Mouse (Mus musculus) stomach, embryonic 14.5 days (tissue): ENCODE results near the gene Csnk2a2. TPM values are rescaled to one million over a fixed set of nuclear protein-coding genes. Genes with fewer than 3 reads are reported as not detected.
A peak's percentile ranks its signal among the peaks of the same experiment; 100 is the strongest.

Source experiments
- ATAC-seq: fragments of 200-750 bp; cut with Nextera tagmentation; 2 replicates; pipeline ENCODE4 v1.8.0; 2017; ENCODE audit warnings: low read depth, moderate TSS enrichment; ENCODE audit not compliant: insufficient number of reproducible peaks, insufficient read depth, low FRiP score
- H3K27ac ChIP-seq: fragments of 300-500 bp; sonication (generic); 2 replicates; pipeline ENCODE4 v1.5.1; 2014; ENCODE audit warnings: mild to moderate bottlenecking, low read length, moderate library complexity, mixed read lengths
- H3K27me3 ChIP-seq: fragments of 300-500 bp; sonication (generic); 2 replicates; pipeline ENCODE4 v1.6.1; 2014; ENCODE audit warnings: low read length, control low read depth, mixed read lengths; ENCODE audit not compliant: control insufficient read depth, insufficient read depth
- H3K36me3 ChIP-seq: fragments of 300-500 bp; sonication (generic); 2 replicates; pipeline ENCODE4 v1.6.1; 2014; ENCODE audit warnings: mild to moderate bottlenecking, control low read depth, low read length, moderate library complexity, mixed read lengths; ENCODE audit not compliant: control insufficient read depth, insufficient read depth
- H3K4me1 ChIP-seq: fragments of 300-500 bp; sonication (generic); 2 replicates; pipeline ENCODE4 v1.6.1; 2014; ENCODE audit warnings: low read length, control low read depth, mixed read lengths; ENCODE audit not compliant: control insufficient read depth, insufficient read depth
- H3K4me2 ChIP-seq: fragments of 300-500 bp; sonication (generic); replicated peaks from 2 replicates; pipeline ENCODE4 v1.6.1; 2014; ENCODE audit warnings: low read depth, low read length, control low read depth
- H3K4me3 ChIP-seq: fragments of 300-500 bp; sonication (generic); 2 replicates; pipeline ENCODE4 v1.5.1; 2014; ENCODE audit warnings: low read depth, low read length, control low read depth
- H3K9ac ChIP-seq: fragments of 300-500 bp; sonication (generic); replicated peaks from 2 replicates; pipeline ENCODE4 v1.6.1; 2014; ENCODE audit warnings: low read depth, mild to moderate bottlenecking, control low read depth, low read length, moderate library complexity, mixed read lengths
- H3K9me3 ChIP-seq: fragments of 300-500 bp; sonication (generic); 2 replicates; pipeline ENCODE4 v1.6.1; 2016; ENCODE audit warnings: low read depth, low read length, control low read depth; ENCODE audit not compliant: control insufficient read depth
- WGBS: fragments of 180-500 bp; shearing (Covaris S2); extraction: QIAGEN DNeasy Blood & Tissue Kit; methylation state at CpG from one replicate; pipeline ENCODE4 v1.1.7; 2014; 5-methylcytosine and 5-hydroxymethylcytosine counted together
- polyA plus RNA-seq: library from polyadenylated mRNA; unstranded; fragments of >200 nt; fragmentation: Nextera tagmentation; extraction: Ambion mirVana; gene quantifications from 2 replicates; pipeline ENCODE4 v1.2.1, GENCODE M21; 2014

Gene Csnk2a2
- polyA plus RNA-seq, 1 experiment from 2014 or later, result 23.9 TPM

DNA sequence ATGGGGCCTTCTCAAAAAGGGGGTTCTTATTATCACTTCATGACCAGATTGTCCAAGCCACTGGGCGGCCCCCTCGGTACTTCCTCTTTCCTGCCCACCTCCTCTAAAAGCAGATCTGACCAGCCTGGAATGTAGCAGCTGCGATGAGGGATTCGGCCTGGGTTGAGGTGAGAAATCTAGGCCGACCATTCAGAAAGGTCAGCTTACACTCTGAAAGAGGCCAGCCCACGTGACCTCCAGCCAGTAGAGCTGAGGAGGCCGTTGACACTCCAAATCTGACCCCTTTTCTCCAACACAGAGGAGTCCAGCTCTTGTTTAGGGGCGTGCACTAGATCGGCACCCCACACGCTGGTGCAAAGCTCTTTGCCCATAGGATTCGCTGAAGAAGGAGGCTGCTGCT, 93.1 kb downstream of the Csnk2a2 start:
- Histone ChIP-seq H3K27ac (peak overlapping the region; percentile 30; the same call in 1 of the 2 replicates), H3K4me2 (no peak overlapping the region), H3K4me1 (peaks cover 14% of the 10 kb centered on the region), H3K4me3 (no peak overlapping the region), H3K9ac (no peak overlapping the region), H3K9me3 (no peaks in the 10 kb centered on the region), H3K36me3 (no peaks in the 10 kb centered on the region), H3K27me3 (no peaks in the 10 kb centered on the region)
- ATAC-seq, result no peak
- WGBS, result 48% methylated on average over 11 of the region's 11 CpGs

Other genes with a start within 250 kb of the Csnk2a2 start
- 0.04 and 0.71 TPM in 2 replicates for gene Cngb1, start 183.5 kb downstream of the Csnk2a2 start, polyA plus RNA-seq
- gene Tepp, start 179.5 kb downstream of the Csnk2a2 start, polyA plus RNA-seq, result not detected in 2 replicates
- gene Zfp319, start 158.1 kb downstream of the Csnk2a2 start, polyA plus RNA-seq, result 7.4 and 8.3 TPM in 2 replicates
- 38.0 and 44.2 TPM in 2 replicates for gene Usb1, start 157.8 kb downstream of the Csnk2a2 start, polyA plus RNA-seq
- 21.5 and 22.0 TPM in 2 replicates for gene Mmp15, start 137.8 kb downstream of the Csnk2a2 start, polyA plus RNA-seq
- 181 and 187 TPM in 2 replicates for gene Cfap20, start 55.2 kb downstream of the Csnk2a2 start, polyA plus RNA-seq
- gene Ccdc113, start 44.0 kb upstream of the Csnk2a2 start, polyA plus RNA-seq, result not detected in 2 replicates
- not detected in 2 replicates for gene Prss54, start 86.3 kb upstream of the Csnk2a2 start, polyA plus RNA-seq
- 21.4 and 25.0 TPM in 2 replicates for gene Gins3, start 143.4 kb upstream of the Csnk2a2 start, polyA plus RNA-seq
- gene Ndrg4, start 186.9 kb upstream of the Csnk2a2 start, polyA plus RNA-seq, result 21.0 and 22.3 TPM in 2 replicates
- 17.4 and 18.8 TPM in 2 replicates for gene Setd6, start 225.8 kb upstream of the Csnk2a2 start, polyA plus RNA-seq